Mouse (Mus musculus) G1E (cell line): ENCODE results near the gene Sppl2b.

ENCODE experiments used
- CTCF ChIP-seq: IDR thresholded peaks from 2 replicates; pipeline ENCODE4 v1.5.1; 2012; ENCODE audit warnings: low read depth, low read length, inconsistent platforms, mixed read lengths
- GATA1 ChIP-seq: IDR thresholded peaks from 2 replicates; pipeline ENCODE4 v1.6.1; 2012; ENCODE audit warnings: borderline replicate concordance, low read length, inconsistent platforms, mixed read lengths

GRCm38 (mm10) chr10:80829359-80830278 lies 25.5 kb upstream of the Sppl2b start:
- TF ChIP-seq CTCF: no peak
- no peak for TF ChIP-seq GATA1
